ENCODE assay signal across 14 mouse cellular contexts in genomic region chr15:83423589-83424384, GRCm38 (mm10). TPM values are rescaled to one million over a fixed set of nuclear protein-coding genes. Genes with fewer than 3 reads are reported as not detected.
DNase-seq lines count a peak whose midpoint lies in the region; ATAC-seq and TF ChIP-seq lines count a peak whose summit lies in the region.
"Had no signal": no experiment of that assay in that cellular context is flagged by ENCODE, and none has a peak within 500 bp of the region (broad histone marks: within the 10 kb centered on the region; RNA-seq: fewer than 3 reads in every experiment).

No protein-coding gene starts in this region.

- WGBS in heart, embryonic 11.5 days (ENCODE audit: insufficient replicate concordance), result 62% methylated on average over 5 of the region's 5 CpGs
- 55% methylated on average over 5 of the region's 5 CpGs for WGBS in heart, embryonic 10.5 days
- WGBS in liver, embryonic 15.5 days (ENCODE audit: insufficient replicate concordance), result 37% methylated on average over 5 of the region's 5 CpGs
- WGBS in thymus, adult 2 months, result 85% methylated on average over 5 of the region's 5 CpGs

- H3K27ac ChIP-seq in heart, embryonic 11.5 days (ENCODE audit: low read depth, low read length), result 0 out of 2 replicates have a peak overlapping the region, but pooled peaks have one; percentile 15
- H3K27ac ChIP-seq in heart, embryonic 10.5 days, result no peak overlapping the region
- peak overlapping the region; percentile 99 for H3K27ac ChIP-seq in liver, embryonic 15.5 days (replicated peaks)
- no peak overlapping the region for H3K27ac ChIP-seq in thymus, adult 2 months (ENCODE audit: control insufficient read depth, insufficient read depth, low read length)

- DNase-seq in heart, embryonic 10.5 days (ENCODE audit: low spot score), result no peak
- DNase-seq in spleen, adult 12 weeks (ENCODE audit: low spot score), result peak; percentile 49
- no peak for DNase-seq in spleen, adult 18-20 months
- DNase-seq in thymus, adult 2 months, result no peak
- DNase-seq in cerebellum, adult 18-20 months, result no peak
- DNase-seq in cerebellum, postnatal 25 days, result no peak
- DNase-seq: cerebellum, postnatal 14 days; kidney, adult 11 months; left cerebral cortex, postnatal 4 days; lung, postnatal 36 days; thymus, adult 18-20 months had no signal

- no peaks in the 10 kb centered on the region for H3K9me3 ChIP-seq in heart, embryonic 11.5 days (replicated peaks; ENCODE audit: control insufficient read depth, low read length)
- no peaks in the 10 kb centered on the region for H3K9me3 ChIP-seq in heart, embryonic 10.5 days
- H3K9me3 ChIP-seq in liver, embryonic 15.5 days (replicated peaks), result no peaks in the 10 kb centered on the region

- TF ChIP-seq POLR2A in thymus, adult 2 months (IDR thresholded peaks at IDR 0.05; ENCODE audit: control insufficient read depth, extremely low read depth, insufficient read depth, low read length, poor library complexity), result no peak

- peaks cover 54% of the 10 kb centered on the region for H3K4me1 ChIP-seq in heart, embryonic 11.5 days (ENCODE audit: control insufficient read depth, insufficient read depth, low read length)
- peaks cover 65% of the 10 kb centered on the region for H3K4me1 ChIP-seq in heart, embryonic 10.5 days
- peaks cover 97% of the 10 kb centered on the region for H3K4me1 ChIP-seq in liver, embryonic 15.5 days (replicated peaks)
- H3K4me1 ChIP-seq in thymus, adult 2 months (replicated peaks; ENCODE audit: control insufficient read depth, insufficient read depth, low read length), result 0 out of 2 replicates have a peak, but pooled peaks cover 2% of the 10 kb centered on the region

- no peaks in the 10 kb centered on the region for H3K27me3 ChIP-seq in heart, embryonic 11.5 days (ENCODE audit: control insufficient read depth, insufficient read depth, low read length)
- no peaks in the 10 kb centered on the region for H3K27me3 ChIP-seq in heart, embryonic 10.5 days (ENCODE audit: insufficient read depth, poor library complexity, severe bottlenecking)
- no peaks in the 10 kb centered on the region for H3K27me3 ChIP-seq in liver, embryonic 15.5 days
- no peaks in the 10 kb centered on the region for H3K27me3 ChIP-seq in thymus, adult 2 months (ENCODE audit: control insufficient read depth, insufficient read depth, low read length)

- H3K36me3 ChIP-seq in heart, embryonic 11.5 days (ENCODE audit: control insufficient read depth, insufficient read depth, low read length), result no peaks in the 10 kb centered on the region
- no peaks in the 10 kb centered on the region for H3K36me3 ChIP-seq in heart, embryonic 10.5 days
- H3K36me3 ChIP-seq in liver, embryonic 15.5 days (replicated peaks), result 0 out of 2 replicates have a peak, but pooled peaks cover 2% of the 10 kb centered on the region
- no peaks in the 10 kb centered on the region for H3K36me3 ChIP-seq in thymus, adult 2 months (ENCODE audit: control insufficient read depth, insufficient read depth, low read length)

- peak overlapping the region; percentile 9; the same call in 1 of the 2 replicates for H3K4me2 ChIP-seq in heart, embryonic 11.5 days
- H3K4me2 ChIP-seq in liver, embryonic 15.5 days, result peak overlapping the region; percentile 76

- ATAC-seq in heart, embryonic 11.5 days (replicated peaks; ENCODE audit: insufficient number of reproducible peaks, low FRiP score, low TSS enrichment), result no peak
- peak; percentile 85 for ATAC-seq in liver, embryonic 15.5 days (ENCODE audit: insufficient read depth)
- ATAC-seq: activated CD4-positive, CD25-positive, alpha-beta regulatory T cell, adult 4 months had no signal

- no peak overlapping the region for H3K9ac ChIP-seq in heart, embryonic 11.5 days (ENCODE audit: low read depth, low read length)
- H3K9ac ChIP-seq in liver, embryonic 15.5 days, result peak overlapping the region; percentile 58

- no peak for TF ChIP-seq CTCF in thymus, adult 2 months (IDR thresholded peaks at IDR 0.05; ENCODE audit: borderline replicate concordance, control insufficient read depth, extremely low read depth, insufficient read depth, low read length, poor library complexity)

- no peak overlapping the region for H3K4me3 ChIP-seq in heart, embryonic 11.5 days (ENCODE audit: low read depth, low read length)
- H3K4me3 ChIP-seq in heart, embryonic 10.5 days, result no peak overlapping the region
- peak overlapping the region; percentile 49 for H3K4me3 ChIP-seq in liver, embryonic 15.5 days (replicated peaks)
- H3K4me3 ChIP-seq in thymus, adult 2 months (ENCODE audit: control insufficient read depth, insufficient read depth, low read length), result no peak overlapping the region

RNA-seq across cellular contexts. Expression of gene Pacsin2, which starts 40.6 kb away (rescaled TPM):
- 55.0 and 60.0 TPM in 2 replicates for polyA plus RNA-seq in heart, embryonic 11.5 days (2014; fragmentation: Nextera tagmentation; extraction: Ambion mirVana)
- polyA plus RNA-seq in heart, embryonic 10.5 days (2016; fragmentation: Nextera tagmentation; extraction: Ambion mirVana), result 81.9 and 82.4 TPM in 2 replicates
- 46.7 and 50.5 TPM in 2 replicates for polyA plus RNA-seq in liver, embryonic 15.5 days (2015; fragmentation: Nextera tagmentation; extraction: Ambion mirVana)
- polyA plus RNA-seq in thymus, adult 2 months (2012; rRNA removed), result 25.7 and 30.5 TPM in 2 replicates

Comparison
In these comparisons a context has a peak if more than half of its experiments do, and no peak if none do; other contexts are left out.
1. H3K27ac ChIP-seq: peak in heart, embryonic 11.5 days (single experiment) and liver, embryonic 15.5 days (single experiment); none in heart, embryonic 10.5 days (single experiment) and thymus, adult 2 months (single experiment).